Mouse (Mus musculus) lung, adult 2 months (tissue): ENCODE measurements around the gene Scn8a. TPM values are rescaled to one million over a fixed set of nuclear protein-coding genes. Genes with fewer than 3 reads are reported as not detected.

Experiments used
- DNase-seq: peaks from one replicate; pipeline ENCODE4 v3.0.0; 2022
- H3K4me1 ChIP-seq: fragments of 200-500 bp; 2 replicates; pipeline ENCODE4 v1.6.1; 2011; ENCODE audit warnings: low read length; ENCODE audit not compliant: control insufficient read depth, insufficient read depth
- H3K4me3 ChIP-seq: fragments of 200-500 bp; replicated peaks from 2 replicates; pipeline ENCODE3; 2011; ENCODE audit warnings: low read depth, mild to moderate bottlenecking, control low read depth, low read length; ENCODE audit errors: extremely low read depth
- CTCF ChIP-seq: fragments of 200-500 bp; IDR thresholded peaks from 2 replicates; pipeline ENCODE4 v1.5.1; 2011; ENCODE audit warnings: mild to moderate bottlenecking, low read length, control low read depth; ENCODE audit not compliant: insufficient read depth
- POLR2A ChIP-seq: fragments of 200-500 bp; IDR thresholded peaks from 2 replicates; pipeline ENCODE4 v1.6.1; 2011; ENCODE audit warnings: low read depth, mild to moderate bottlenecking, control low read depth, low read length, borderline replicate concordance; ENCODE audit errors: extremely low read depth
- WGBS: fragments of 180-500 bp; shearing (Covaris S2); methylation state at CpG from one replicate; pipeline ENCODE4 v1.1.7; 2018; 5-methylcytosine and 5-hydroxymethylcytosine counted together
- polyA plus RNA-seq: library from polyadenylated mRNA; depleted of rRNA; stranded (reverse); fragments of >200 nt; gene quantifications from 2 replicates; pipeline ENCODE4 v1.2.3, GENCODE M21; 2012

The Scn8a gene
- polyA plus RNA-seq, 1 experiment = 0.27 TPM

DNA sequence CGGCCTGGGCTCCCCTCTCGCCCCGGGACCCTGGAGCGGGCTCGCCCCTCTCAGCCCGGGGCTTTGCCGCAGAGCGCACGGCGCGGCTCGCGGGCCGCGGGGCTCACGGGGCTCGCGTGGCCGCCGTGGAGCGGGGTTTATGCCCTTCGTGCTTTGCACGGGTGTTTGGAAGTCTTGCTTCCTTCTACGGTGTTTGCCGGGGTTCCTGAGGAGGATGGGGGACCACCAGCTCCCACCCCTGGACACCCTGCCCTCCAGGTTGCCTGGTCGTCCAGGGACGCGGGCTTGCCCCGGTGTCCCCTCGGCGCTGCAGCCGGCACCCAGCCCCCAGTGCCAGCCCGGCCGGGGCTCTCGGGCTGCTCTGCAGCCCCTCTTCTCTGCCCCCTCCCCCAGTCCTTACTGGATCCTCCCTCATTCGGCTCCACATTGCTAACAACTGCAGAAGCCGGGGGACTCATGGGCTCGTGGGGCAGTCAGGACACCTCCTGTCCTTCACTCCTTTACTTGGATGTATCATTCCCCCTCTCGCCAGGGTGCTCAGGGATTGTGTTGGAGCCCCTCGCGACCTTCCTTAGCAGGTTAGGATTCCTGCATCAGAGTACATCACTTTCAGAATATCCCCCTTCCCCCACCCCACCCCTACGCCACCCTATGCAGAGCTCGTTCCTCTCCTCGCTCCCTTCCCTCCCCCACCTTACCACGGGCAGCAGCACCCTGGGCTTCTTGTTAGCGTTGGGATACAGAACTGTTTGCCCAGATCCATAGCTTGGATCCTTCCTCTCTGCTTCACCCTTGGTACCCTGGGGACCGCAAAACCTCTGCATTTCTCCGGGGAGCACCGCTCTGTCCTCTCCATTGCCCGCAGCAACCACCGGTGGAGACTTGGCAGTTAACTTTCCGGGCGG, 1.7 kb downstream of the Scn8a start:
- no peak overlapping the region for H3K4me3 ChIP-seq
- no peak for TF ChIP-seq CTCF
- TF ChIP-seq POLR2A = no peak
- no peak for DNase-seq
- 3% methylated on average over 53 of the region's 53 CpGs for WGBS
- H3K4me1 ChIP-seq = peaks cover 3% of the 10 kb centered on the region; the same call in 1 of the 2 replicates

DNA sequence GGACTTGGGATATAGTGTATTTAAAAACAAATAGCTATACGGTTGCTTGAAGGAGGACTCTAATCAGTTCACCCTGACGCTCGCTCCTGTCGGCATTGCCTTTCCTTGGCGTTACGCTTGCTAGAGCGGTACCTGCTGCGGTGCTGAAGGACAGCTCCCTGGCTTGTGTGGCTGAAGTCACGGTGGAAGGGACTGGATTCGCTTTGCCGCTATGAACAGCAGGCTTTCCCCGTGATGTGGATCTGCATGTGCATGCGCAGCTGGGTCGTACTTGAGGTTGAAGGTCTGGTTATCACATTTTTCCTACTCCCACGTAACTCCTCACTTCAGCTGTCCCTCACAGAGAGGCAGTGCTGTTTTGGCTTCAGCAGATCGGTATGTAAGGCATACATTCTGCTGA, 3.5 kb downstream of the Scn8a start:
- H3K4me1 ChIP-seq = peaks cover 3% of the 10 kb centered on the region; the same call in 1 of the 2 replicates
- TF ChIP-seq CTCF = no peak
- no peak for TF ChIP-seq POLR2A
- peak; percentile 31 for DNase-seq
- WGBS = 4% methylated on average over 16 of the region's 16 CpGs
- H3K4me3 ChIP-seq = no peak overlapping the region

DNA sequence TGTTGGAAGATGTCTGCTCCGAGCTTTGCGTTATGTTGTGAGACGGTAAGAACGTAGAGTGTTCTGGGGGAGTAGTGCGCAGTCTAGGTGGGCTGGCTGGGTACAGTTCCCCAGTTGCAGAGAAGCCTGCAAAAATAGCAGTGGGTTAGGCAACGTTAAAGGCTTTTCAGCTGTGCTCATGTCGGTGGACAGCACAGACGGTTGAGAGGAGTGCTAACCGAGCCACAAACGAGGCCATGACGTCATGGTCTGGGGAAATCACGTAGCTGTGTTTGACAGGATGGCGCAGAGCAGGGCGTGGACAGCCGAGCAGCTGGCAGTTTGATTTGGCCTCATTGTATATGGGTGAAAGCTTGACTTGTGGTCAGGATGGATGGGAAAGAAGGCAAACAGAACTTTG, 9.4 kb downstream of the Scn8a start:
- WGBS = 53% methylated on average over 15 of the region's 15 CpGs
- DNase-seq = no peak
- no peaks in the 10 kb centered on the region for H3K4me1 ChIP-seq
- no peak overlapping the region for H3K4me3 ChIP-seq
- TF ChIP-seq CTCF (no peak), POLR2A (no peak)

- no peak for TF ChIP-seq CTCF
- TF ChIP-seq POLR2A = no peak
- WGBS = 62% methylated on average over 5 of the region's 5 CpGs
- Histone ChIP-seq H3K4me1 (no peaks in the 10 kb centered on the region), H3K4me3 (no peak overlapping the region)
- DNase-seq = no peak
These were observed 11.7 kb downstream of the Scn8a start for GRCm38 (mm10) chr15:100881385-100881784.

DNA sequence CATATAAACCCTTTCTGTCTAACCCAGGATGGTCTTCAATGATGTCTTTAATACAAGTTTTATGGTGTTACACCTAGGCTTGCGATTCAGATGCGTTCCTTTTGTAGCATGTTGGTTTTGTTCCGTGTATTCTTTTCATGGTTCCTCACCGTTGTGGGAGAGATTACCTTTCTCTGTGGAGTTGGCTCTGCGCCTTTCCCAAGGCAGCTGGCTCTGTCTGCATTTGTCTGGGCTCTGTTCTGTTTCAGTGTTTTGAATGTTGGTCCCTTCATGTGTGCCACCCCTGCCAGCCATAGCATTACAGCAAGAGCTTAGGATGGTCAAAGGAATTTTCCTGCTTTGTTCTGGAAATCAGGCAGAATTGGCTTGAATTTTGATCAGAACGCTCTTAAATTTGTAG, 14.8 kb downstream of the Scn8a start:
- DNase-seq = no peak
- no peak overlapping the region for H3K4me3 ChIP-seq
- H3K4me1 ChIP-seq = no peaks in the 10 kb centered on the region
- 88% methylated on average over 6 of the region's 6 CpGs for WGBS
- no peak for TF ChIP-seq POLR2A

DNA sequence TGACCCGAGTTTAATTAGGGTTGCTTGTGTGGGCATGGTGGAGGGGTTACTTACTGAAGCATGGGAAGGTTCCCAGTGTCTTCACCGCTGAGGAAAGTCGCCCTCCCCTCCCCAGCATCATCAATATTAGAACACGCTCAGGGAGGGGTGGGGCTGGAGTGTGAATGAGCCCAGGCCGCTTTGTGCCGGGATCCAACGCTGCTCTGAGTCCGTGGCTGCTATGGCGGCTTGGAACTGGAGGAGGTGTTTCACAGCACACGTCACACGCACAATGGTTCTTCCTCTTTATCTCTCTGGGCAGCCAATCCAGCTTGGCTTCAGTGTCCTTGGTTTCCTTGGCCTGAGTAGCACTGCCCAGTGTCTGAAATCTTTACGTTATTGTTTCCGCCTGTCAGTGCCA, 22.3 kb downstream of the Scn8a start:
- 51% methylated on average over 13 of the region's 13 CpGs for WGBS
- H3K4me1 ChIP-seq = no peaks in the 10 kb centered on the region

GRCm38 (mm10) chr15:100896502-100896901, 26.8 kb downstream of the Scn8a start:
- TF ChIP-seq CTCF (no peak), POLR2A (no peak)
- Histone ChIP-seq H3K4me3 (no peak overlapping the region), H3K4me1 (no peaks in the 10 kb centered on the region)
- 98% methylated on average over 23 of the region's 23 CpGs for WGBS
- no peak for DNase-seq

More for the DNA sequence above, 22.3 kb downstream of the Scn8a start:
- no peak for DNase-seq
- H3K4me3 ChIP-seq = no peak overlapping the region
- TF ChIP-seq POLR2A = no peak
- TF ChIP-seq CTCF = no peak

- WGBS = 83% methylated on average over 9 of the region's 9 CpGs
- Histone ChIP-seq H3K4me3 (no peak overlapping the region), H3K4me1 (no peaks in the 10 kb centered on the region; the same call in 1 of the 2 replicates)
- DNase-seq = no peak
- TF ChIP-seq POLR2A (no peak), CTCF (no peak)
These were observed 34.2 kb downstream of the Scn8a start for GRCm38 (mm10) chr15:100903811-100904210.

GRCm38 (mm10) chr15:100905006-100905405, 35.3 kb downstream of the Scn8a start:
- no peak for TF ChIP-seq POLR2A
- no peak for TF ChIP-seq CTCF
- no peak for DNase-seq
- no peak overlapping the region for H3K4me3 ChIP-seq
- WGBS = 2% methylated on average over 2 of the region's 2 CpGs
- no peaks in the 10 kb centered on the region; the same call in 1 of the 2 replicates for H3K4me1 ChIP-seq

DNA sequence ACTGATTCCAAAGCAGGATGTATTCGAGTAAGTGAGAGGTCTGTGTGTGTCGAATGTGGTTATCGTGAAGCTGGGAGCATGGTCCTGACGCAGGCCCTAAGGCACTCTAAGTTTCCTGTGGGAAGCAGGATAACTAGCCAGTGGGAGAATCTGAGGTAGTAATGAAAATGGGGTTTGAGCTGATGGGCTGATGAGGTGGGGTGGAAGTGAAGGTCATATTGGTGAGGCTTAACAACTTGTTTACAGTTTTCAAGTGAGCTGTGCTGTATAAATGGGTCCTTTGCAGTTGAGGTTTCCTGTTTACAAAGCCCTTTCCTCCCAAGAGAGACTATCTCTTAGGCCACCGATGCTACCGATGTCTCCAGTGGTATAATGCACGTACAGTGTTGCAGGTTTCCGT, 36.1 kb downstream of the Scn8a start:
- H3K4me1 ChIP-seq = no peaks in the 10 kb centered on the region; the same call in 1 of the 2 replicates
- whole genome bisulfite sequencing = 44% methylated on average over 8 of the region's 8 CpGs
- H3K4me3 ChIP-seq = no peak overlapping the region
- DNase-seq = no peak
- TF ChIP-seq CTCF (no peak), POLR2A (no peak)
